Mouse (Mus musculus) liver, adult 2 months (tissue): ENCODE measurements around the gene Wdr60. TPM values are rescaled to one million over a fixed set of nuclear protein-coding genes. Genes with fewer than 3 reads are reported as not detected.
A peak's percentile ranks its signal among the peaks of the same experiment; 100 is the strongest.

ENCODE experiments used
- DNase-seq: peaks from one replicate; pipeline ENCODE4 v3.0.0-alpha.2; 2011; ENCODE audit warnings: low read depth, low spot score; ENCODE audit errors: extremely low read depth
- H3K27ac ChIP-seq: fragments of 200-500 bp; replicated peaks from 2 replicates; pipeline ENCODE4 v1.5.1; 2012; ENCODE audit warnings: low read depth, mild to moderate bottlenecking, control low read depth, inconsistent platforms, low read length; ENCODE audit not compliant: insufficient read depth
- H3K27me3 ChIP-seq: fragments of 200-500 bp; 2 replicates; pipeline ENCODE4 v1.6.1; 2012; ENCODE audit warnings: mild to moderate bottlenecking, moderate library complexity, low read length, inconsistent platforms; ENCODE audit not compliant: control insufficient read depth, insufficient read depth
- H3K36me3 ChIP-seq: fragments of 200-500 bp; 2 replicates; pipeline ENCODE4 v1.6.1; 2012; ENCODE audit warnings: low read length, inconsistent platforms; ENCODE audit not compliant: control insufficient read depth, insufficient read depth
- H3K4me1 ChIP-seq: fragments of 200-500 bp; 2 replicates; pipeline ENCODE4 v1.6.1; 2011; ENCODE audit warnings: low read length; ENCODE audit not compliant: control insufficient read depth, insufficient read depth
- H3K4me3 ChIP-seq: fragments of 200-500 bp; 2 replicates; pipeline ENCODE4 v1.5.1; 2011; ENCODE audit warnings: low read depth, mild to moderate bottlenecking, control low read depth, low read length, moderate library complexity; ENCODE audit not compliant: insufficient read depth
- H3K79me2 ChIP-seq: fragments of 200-500 bp; 2 replicates; pipeline ENCODE4 v1.6.1; 2012; ENCODE audit warnings: inconsistent platforms, mild to moderate bottlenecking, low read length, moderate library complexity; ENCODE audit not compliant: control insufficient read depth, insufficient read depth
- H3K9ac ChIP-seq: fragments of 200-500 bp; 2 replicates; pipeline ENCODE4 v1.6.1; 2012; ENCODE audit warnings: low read depth, mild to moderate bottlenecking, control low read depth, inconsistent platforms, low read length
- CTCF ChIP-seq: fragments of 200-500 bp; IDR thresholded peaks from 2 replicates; pipeline ENCODE4 v1.5.1; 2011; ENCODE audit warnings: low read depth, low read length, control low read depth
- POLR2A ChIP-seq: fragments of 200-500 bp; IDR thresholded peaks from 2 replicates; pipeline ENCODE4 v1.6.1; 2011; ENCODE audit warnings: low read length, control low read depth; ENCODE audit not compliant: insufficient read depth; ENCODE audit errors: extremely low read depth
- WGBS: fragments of 180-500 bp; shearing (Covaris S2); methylation state at CpG from one replicate; pipeline ENCODE4 v1.1.7; 2018; 5-methylcytosine and 5-hydroxymethylcytosine counted together
- polyA plus RNA-seq: library from polyadenylated mRNA; depleted of rRNA; stranded (reverse); fragments of >200 nt; gene quantifications from 2 replicates; pipeline ENCODE4 v1.2.3, GENCODE M21; 2012
- total RNA-seq: library from RNA; depleted of rRNA; stranded (reverse); fragments of >200 nt; gene quantifications from 2 replicates; pipeline ENCODE4 v1.2.3, GENCODE M21; 2014

Wdr60 gene
- total and polyA plus RNA-seq, 2 experiments, result 1.8 to 3.6 TPM

DNA sequence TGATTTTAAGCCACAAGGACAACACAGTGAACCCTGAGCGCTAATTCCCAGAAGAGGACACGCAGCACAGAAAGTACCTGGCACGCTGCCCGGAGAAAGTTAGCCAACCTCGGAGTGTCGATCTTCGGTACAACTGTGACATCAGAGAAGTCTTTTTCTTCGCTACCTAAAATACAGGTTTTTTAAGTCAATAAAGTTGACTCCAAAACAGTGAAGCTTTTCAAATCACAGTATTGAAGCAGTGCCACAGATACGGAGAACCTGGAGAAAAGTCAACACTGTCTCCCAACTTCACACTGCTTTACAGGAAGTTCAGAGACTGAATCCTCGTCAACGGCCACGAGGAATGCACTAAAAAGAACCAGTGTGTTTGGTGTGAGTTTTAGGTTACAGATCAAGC lies 31.2 kb downstream of the Wdr60 start:
- WGBS, result 14% methylated on average over 12 of the region's 12 CpGs
- peak; percentile 71 for DNase-seq
- Histone ChIP-seq H3K4me1 (peaks cover 2% of the 10 kb centered on the region; the same call in 1 of the 2 replicates), H3K79me2 (no peaks in the 10 kb centered on the region), H3K27ac (no peak overlapping the region), H3K36me3 (peaks cover 4% of the 10 kb centered on the region; the same call in 1 of the 2 replicates), H3K4me3 (peak overlapping the region; percentile 27; the same call in 1 of the 2 replicates), H3K9ac (peak overlapping the region; percentile 15; the same call in 1 of the 2 replicates), H3K27me3 (no peaks in the 10 kb centered on the region)
- TF ChIP-seq POLR2A (no peak), CTCF (no peak)

DNA sequence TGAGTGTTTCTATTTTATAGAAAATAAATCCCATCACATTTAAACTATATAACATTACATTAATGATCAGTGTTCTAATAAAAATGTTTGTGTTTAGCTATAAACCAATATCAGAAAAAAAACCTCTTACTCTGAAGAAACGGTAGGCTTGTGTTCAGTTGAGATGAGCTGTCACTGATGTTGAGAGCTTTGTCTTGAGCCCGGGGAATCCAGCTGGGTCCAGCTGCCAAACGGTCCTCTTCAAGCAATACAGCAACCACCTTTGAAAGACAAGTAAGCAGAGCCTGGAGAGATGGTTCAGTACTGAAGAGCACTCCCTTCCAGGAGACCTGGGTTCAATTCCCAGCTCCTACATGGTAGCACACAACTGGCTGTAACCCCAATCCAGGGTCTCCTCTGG lies 33.4 kb downstream of the Wdr60 start:
- peaks cover 16% of the 10 kb centered on the region for H3K36me3 ChIP-seq
- H3K79me2 ChIP-seq, result no peaks in the 10 kb centered on the region
- H3K4me1 ChIP-seq, result peaks cover 2% of the 10 kb centered on the region; the same call in 1 of the 2 replicates
- H3K27ac ChIP-seq, result no peak overlapping the region
- H3K4me3 ChIP-seq, result no peak overlapping the region
- no peak overlapping the region for H3K9ac ChIP-seq
- no peak for DNase-seq
- TF ChIP-seq POLR2A (no peak), CTCF (no peak)
- 89% methylated on average over 3 of the region's 3 CpGs for WGBS
- no peaks in the 10 kb centered on the region for H3K27me3 ChIP-seq

DNA sequence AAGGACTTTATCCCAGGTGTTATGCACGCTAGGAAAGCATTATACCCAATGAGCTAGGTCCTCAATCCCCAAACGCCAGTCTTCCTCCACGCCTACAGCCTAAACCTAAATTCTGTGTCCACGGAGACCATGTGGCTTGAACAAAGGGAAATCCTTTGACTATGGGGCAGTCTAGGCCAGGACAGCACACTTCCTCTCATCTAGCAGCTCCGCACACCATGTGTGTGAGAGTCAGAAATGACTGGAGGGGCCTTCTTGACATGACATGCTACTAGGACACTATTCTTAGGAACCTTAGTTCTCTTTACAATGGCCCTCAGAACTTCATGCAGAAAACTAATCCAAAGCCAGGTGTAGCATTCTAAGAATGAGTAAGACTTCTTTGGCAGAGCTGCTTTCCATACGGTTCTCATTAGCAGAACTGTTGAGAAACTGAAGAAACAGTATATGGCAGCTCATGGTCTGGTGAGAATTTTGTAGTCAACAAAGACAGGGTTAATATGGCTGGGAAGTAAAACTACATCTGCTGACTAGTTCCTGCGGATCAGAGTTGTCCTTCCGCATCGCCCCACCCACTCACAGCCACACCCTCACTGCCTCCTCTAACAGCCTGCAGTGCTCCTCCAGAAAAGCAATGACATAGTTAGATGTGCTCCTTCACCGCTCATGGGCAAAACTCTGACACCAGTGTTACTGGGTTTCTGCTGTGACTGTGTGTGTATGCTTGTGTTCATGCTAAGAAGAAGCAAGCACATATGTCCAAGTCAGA lies 36.3 kb downstream of the Wdr60 start:
- Histone ChIP-seq H3K4me1 (no peaks in the 10 kb centered on the region; the same call in 1 of the 2 replicates), H3K79me2 (no peaks in the 10 kb centered on the region), H3K27me3 (no peaks in the 10 kb centered on the region), H3K36me3 (peaks cover 19% of the 10 kb centered on the region), H3K4me3 (no peak overlapping the region), H3K9ac (no peak overlapping the region), H3K27ac (no peak overlapping the region)
- WGBS, result 93% methylated on average over 10 of the region's 10 CpGs
- TF ChIP-seq CTCF (no peak), POLR2A (no peak)
- DNase-seq, result no peak

DNA sequence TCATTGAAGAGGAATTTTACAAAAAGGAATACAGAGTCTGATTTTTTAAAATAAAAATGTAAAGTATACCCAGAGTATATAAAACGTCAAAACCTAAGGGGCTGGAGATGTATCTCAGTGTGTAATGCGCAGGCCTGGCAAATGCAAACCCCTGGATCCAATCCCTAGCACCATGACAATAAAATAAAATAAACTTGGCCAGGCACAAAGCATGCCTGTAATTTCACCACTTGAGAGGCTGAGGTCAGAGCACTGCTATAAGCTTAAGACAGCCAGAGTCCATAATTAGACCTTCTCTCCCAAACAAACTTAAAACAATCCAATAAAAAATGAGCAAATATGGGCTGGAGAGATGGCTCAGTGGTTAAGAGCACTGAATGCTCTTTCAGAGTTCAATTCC lies 39.7 kb downstream of the Wdr60 start:
- no peak overlapping the region for H3K27ac ChIP-seq
- no peak overlapping the region for H3K4me3 ChIP-seq
- no peak for DNase-seq
- H3K9ac ChIP-seq, result no peak overlapping the region
- H3K79me2 ChIP-seq, result no peaks in the 10 kb centered on the region
- H3K4me1 ChIP-seq, result no peaks in the 10 kb centered on the region
- 95% methylated on average over 2 of the region's 2 CpGs for WGBS
- peaks cover 24% of the 10 kb centered on the region for H3K36me3 ChIP-seq
- no peaks in the 10 kb centered on the region for H3K27me3 ChIP-seq
- TF ChIP-seq POLR2A, result no peak
- no peak for TF ChIP-seq CTCF

DNA sequence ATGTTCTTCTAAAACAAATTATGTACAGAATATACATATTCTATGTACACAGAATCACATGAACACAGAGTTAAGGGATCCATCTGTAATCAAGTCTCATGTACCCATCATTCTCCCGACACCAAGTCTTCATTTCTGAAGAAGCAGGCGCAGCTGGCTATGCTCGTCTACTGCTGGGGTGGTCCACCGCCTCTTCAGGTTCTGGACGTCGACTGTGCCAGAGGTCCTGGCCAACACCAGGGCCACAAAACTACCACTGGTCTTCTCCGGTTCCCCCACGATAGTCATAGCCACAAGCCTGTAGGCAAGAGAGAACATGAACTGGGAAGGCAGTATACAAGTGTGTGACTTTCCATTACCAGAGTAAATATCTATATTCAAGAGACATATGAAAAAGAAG lies 55.3 kb downstream of the Wdr60 start:
- Histone ChIP-seq H3K36me3 (peaks cover 2% of the 10 kb centered on the region; the same call in 1 of the 2 replicates), H3K4me1 (no peaks in the 10 kb centered on the region), H3K4me3 (no peak overlapping the region), H3K9ac (no peak overlapping the region), H3K27me3 (no peaks in the 10 kb centered on the region), H3K27ac (no peak overlapping the region), H3K79me2 (no peaks in the 10 kb centered on the region)
- 94% methylated on average over 8 of the region's 8 CpGs for WGBS
- no peak for TF ChIP-seq CTCF
- TF ChIP-seq POLR2A, result no peak
- DNase-seq, result no peak

DNA sequence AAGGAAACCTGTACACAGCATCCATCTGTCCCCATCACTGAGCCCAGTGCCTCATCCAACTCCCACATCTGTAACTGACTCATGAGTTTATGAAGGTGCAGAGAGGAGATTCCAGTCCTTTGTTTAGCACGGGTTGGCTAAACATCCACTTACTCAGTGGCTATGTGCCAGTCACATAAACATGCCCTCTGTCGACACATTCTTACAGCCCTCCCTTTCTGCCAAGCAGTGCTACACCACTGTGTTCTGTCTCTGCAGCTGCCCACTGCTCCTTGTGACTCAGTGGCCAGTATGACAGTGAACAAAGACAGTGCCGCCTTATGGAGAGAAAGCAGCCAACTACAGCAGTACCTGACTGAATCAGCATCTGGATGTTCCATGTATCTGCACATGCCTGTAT lies 57.1 kb downstream of the Wdr60 start:
- TF ChIP-seq POLR2A (no peak), CTCF (no peak)
- H3K4me1 ChIP-seq, result no peaks in the 10 kb centered on the region
- no peaks in the 10 kb centered on the region for H3K79me2 ChIP-seq
- 58% methylated on average over 3 of the region's 3 CpGs for whole genome bisulfite sequencing
- no peak for DNase-seq
- H3K27ac ChIP-seq, result no peak overlapping the region
- H3K36me3 ChIP-seq, result peaks cover 2% of the 10 kb centered on the region; the same call in 1 of the 2 replicates
- no peak overlapping the region for H3K4me3 ChIP-seq
- H3K9ac ChIP-seq, result no peak overlapping the region
- H3K27me3 ChIP-seq, result no peaks in the 10 kb centered on the region
